Mouse (Mus musculus) lung, postnatal 25 days (tissue): ENCODE data around the gene Crbn.

ENCODE experiments used
- DNase-seq: peaks from one replicate; pipeline ENCODE4 v3.0.0; 2022; ENCODE audit warnings: low spot score

Crbn gene

GRCm38 (mm10) chr6:106799333-106800226, at the start of gene Crbn:
Crbn (minus strand) TSS chr6:106800077.
- DNase-seq: peak; percentile 89

- DNase-seq: no peak
Observed at GRCm38 (mm10) chr6:106840181-106840580, 40.3 kb upstream of the Crbn start.

DNA sequence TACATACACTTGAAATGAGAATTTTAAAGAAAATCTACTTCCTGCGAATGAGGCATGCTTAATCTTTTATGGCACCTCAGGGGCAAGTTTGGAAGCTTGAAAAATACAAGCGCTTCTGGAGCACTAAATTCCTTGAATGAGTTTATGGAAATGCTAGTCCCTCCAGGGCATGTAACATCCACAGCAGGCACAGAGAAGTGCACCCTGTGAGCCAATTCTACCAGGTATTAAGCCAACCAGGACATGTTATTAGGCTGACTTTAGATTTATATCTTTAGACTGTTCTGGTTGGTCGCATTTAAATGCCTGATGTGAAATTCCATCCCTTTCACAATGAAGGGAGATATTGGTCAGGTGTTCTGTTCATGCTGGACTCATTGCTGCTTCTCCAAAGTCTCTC, 38.2 kb upstream of the Crbn start:
- no peak for DNase-seq

GRCm38 (mm10) chr6:106835316-106835715, 35.4 kb upstream of the Crbn start:
- no peak for DNase-seq

- no peak for DNase-seq
Observed at GRCm38 (mm10) chr6:106822329-106822728, 22.5 kb upstream of the Crbn start.

GRCm38 (mm10) chr6:106820566-106820965, 20.7 kb upstream of the Crbn start:
- DNase-seq: no peak

DNA sequence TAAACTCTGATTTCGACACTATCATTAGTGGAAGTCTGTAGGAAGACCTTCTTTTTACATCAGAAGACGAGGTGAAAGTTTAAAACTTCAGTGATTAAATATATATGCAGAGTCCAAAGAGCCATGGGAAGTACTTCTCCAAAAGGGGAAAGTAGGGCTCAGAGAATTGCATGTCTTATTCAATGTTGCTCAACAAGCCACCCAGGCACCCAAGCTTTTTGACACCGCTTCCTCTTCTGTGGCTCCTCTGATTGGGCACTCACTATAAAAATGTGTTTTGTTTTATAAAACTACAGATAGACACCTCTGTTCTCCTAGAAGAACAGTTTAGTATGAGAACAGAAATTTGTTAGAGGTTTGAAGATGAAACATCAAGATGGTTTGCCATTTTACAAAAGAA, 20.0 kb upstream of the Crbn start:
- DNase-seq: no peak

- no peak for DNase-seq
Observed at GRCm38 (mm10) chr6:106819246-106819645, 19.4 kb upstream of the Crbn start.

- no peak for DNase-seq
Observed at GRCm38 (mm10) chr6:106810686-106811085, 10.8 kb upstream of the Crbn start.

DNA sequence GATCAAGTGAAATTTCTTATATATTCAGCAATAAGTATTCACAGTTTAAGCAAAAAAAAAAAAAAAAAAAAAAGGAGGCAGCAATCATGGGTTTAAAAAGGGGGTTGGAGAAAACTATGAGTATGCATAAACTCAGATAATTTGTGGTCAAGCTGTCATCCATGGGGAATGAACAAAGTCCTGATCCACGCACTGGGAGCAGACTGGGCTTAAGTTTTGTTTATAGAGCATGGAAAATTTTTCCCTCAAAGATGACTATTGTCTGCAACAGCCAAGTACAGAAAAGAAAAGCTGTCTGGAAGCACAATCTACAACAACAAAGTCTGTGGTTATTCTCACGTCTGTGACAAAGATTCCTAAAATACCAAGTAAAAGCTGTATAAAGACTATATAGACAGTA, 9.3 kb upstream of the Crbn start:
- DNase-seq: no peak

- DNase-seq: peak; percentile 29
Observed at GRCm38 (mm10) chr6:106804904-106805303, 5.0 kb upstream of the Crbn start.

DNA sequence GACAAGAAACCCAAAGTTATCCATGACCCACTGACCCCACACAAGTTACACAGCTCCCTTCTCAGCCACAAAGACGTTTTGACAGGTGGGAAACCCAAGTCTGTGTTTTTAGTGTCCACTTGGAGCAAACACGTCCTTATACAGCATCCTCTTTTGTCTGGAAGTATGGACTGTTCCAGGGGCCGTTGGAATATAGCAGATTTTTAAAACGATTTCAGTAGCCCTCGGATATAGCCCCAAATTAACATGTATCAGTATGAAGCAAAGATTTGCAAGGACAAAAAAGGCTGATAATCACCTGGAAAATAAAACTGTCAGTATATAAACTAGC, 315 bp upstream of the Crbn start:
- DNase-seq: no peak

GRCm38 (mm10) chr6:106794094-106794814, 5.6 kb downstream of the Crbn start:
- no peak for DNase-seq

DNA sequence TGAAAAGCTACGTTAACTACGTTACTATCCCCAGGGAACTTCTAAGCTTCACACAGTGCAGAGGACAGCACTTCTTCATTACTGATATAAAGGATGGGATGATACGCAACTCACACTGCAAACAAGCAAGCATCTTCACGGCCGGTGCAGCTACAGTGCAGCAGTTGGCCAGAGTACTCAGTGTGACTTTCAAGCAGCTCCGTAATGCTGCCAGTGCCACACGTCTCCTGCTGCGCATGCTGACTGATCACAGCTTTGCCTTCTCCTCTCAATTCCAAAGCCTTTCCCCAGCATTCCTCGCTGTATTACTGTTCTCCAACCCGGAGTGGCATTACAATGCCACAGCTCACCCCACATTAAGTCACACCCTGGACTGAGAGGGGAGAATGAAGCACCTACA, 6.3 kb downstream of the Crbn start:
- DNase-seq: no peak

DNA sequence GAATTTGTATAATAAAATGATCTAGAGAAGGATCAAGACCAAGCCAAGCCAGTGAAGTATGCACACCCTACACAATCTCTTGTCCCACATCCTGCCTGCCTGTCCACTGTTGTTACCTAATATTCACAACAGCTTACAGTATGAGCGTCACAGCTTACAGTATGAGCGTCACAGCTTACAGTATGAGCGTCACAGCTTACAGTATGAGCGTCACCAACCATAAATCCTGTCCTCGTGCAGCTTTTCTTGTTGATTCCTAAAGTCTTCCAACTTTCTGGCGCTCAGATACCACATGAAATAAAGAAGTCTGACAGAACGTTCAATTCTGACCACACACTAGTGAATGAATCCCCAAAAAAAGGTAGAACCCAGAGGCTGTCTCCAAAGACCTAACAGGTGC, 6.8 kb downstream of the Crbn start:
- no peak for DNase-seq

DNA sequence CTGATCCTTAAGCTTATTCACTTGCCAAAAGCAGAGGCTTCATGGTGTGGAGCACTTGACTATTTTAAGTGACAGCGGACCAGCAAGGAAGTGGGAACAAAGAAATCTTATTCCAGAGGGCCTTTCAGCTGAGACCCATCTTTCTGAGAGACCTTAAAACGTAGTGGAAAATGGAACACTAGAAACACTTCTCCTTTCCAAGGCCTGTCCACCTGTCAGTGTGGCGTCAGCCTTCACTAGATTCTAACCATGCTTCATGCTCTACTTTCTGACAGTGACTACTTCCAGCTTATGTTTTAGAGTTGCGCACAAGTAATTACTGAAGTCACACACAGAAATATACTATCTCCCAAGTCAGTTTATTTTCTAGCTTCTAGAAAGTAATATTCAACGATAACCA, 7.4 kb downstream of the Crbn start:
- DNase-seq: no peak

- no peak for DNase-seq
Observed at GRCm38 (mm10) chr6:106791429-106791828, 8.4 kb downstream of the Crbn start.

GRCm38 (mm10) chr6:106787138-106787537, 12.7 kb downstream of the Crbn start:
- DNase-seq: no peak

DNA sequence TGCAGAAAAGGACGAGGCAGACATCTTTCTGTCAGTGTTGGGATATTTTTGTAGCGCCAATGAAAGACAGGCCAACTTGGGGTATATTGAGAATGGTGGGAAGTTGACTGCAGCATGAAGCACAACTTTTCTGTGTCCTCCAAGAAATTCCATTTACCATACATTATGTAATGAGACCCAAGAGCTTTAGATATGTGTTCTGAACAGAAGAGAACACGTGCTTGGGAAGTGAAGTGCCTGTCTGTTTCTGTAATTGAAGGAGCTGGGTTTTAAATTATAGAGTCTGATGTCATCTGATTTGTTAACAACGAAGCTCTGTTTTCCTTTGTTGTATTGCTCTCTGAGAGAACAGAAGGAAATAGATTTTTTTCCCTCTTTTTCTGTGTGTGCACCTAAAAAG, 29.8 kb downstream of the Crbn start:
- DNase-seq: no peak

GRCm38 (mm10) chr6:106769290-106769866, 30.5 kb downstream of the Crbn start:
- no peak for DNase-seq

GRCm38 (mm10) chr6:106768640-106769289, 31.1 kb downstream of the Crbn start, which contains the start of gene Trnt1:
Trnt1 (plus strand) TSS chr6:106769120.
- DNase-seq: peak; percentile 98

GRCm38 (mm10) chr6:106766774-106767173, 33.1 kb downstream of the Crbn start:
- no peak for DNase-seq

DNA sequence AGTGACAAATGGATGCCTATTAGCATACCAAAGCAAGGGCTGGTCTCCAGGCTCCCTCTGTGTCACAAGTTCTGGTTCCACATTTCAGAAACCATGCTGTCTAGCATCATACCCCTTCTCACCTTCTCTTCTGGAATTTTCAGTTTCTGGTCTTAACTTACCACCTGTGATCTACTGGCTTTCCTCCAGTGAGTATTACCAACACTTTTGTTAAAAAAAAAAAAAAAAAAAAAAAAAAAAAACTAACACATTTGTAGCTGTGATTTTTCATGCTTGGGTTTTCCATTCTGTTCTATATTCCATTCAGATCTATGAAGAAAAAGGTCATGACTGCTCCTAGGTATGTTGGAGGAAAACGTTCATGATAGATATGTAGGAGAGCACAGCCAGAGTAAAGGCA, 34.0 kb downstream of the Crbn start:
- DNase-seq: no peak
